Mouse (Mus musculus): ENCODE measurements around the gene Kcnma1.

GRCm38 (mm10) chr14:23806378-23806777, 207.9 kb downstream of the Kcnma1 start:
- TF ChIP-seq MAFK (IDR thresholded peaks at IDR 0.05; ENCODE audit: insufficient read depth, low read depth, low read length) (no peak), CHD2 (IDR thresholded peaks at IDR 0.05; ENCODE audit: low read depth, low read length) (no peak), ZNF384 (IDR thresholded peaks at IDR 0.05; ENCODE audit: low read depth, low read length) (no peak)

Data from ES-E14 (cell line).